Mouse (Mus musculus): ENCODE results near the gene Nrap.

- no peak for TF ChIP-seq CTCF (IDR thresholded peaks at IDR 0.05; ENCODE audit: low read depth, low read length)
- no peak for TF ChIP-seq POLR2A (IDR thresholded peaks at IDR 0.05; ENCODE audit: extremely low read depth, insufficient read depth, low read length)
These were observed 28.6 kb upstream of the Nrap start for GRCm38 (mm10) chr19:56418404-56418803.

Data from liver, adult 2 months (tissue).